In genomic region chr6:30591851-30592404, GRCm38 (mm10) we compare ENCODE assay signal across 22 mouse cellular contexts. TPM values are rescaled to one million over a fixed set of nuclear protein-coding genes. Genes with fewer than 3 reads are reported as not detected.
DNase-seq lines count a peak whose midpoint lies in the region; ATAC-seq and TF ChIP-seq lines count a peak whose summit lies in the region.
"Had no signal": no experiment of that assay in that cellular context is flagged by ENCODE, and none has a peak within 500 bp of the region (broad histone marks: within the 10 kb centered on the region; RNA-seq: fewer than 3 reads in every experiment).

No protein-coding gene starts in this region.

- no peak for ATAC-seq in hindbrain, embryonic 14.5 days (ENCODE audit: low FRiP score)
- no peak for ATAC-seq in midbrain, embryonic 15.5 days (replicated peaks)
- ATAC-seq in kidney, embryonic 16.5 days (ENCODE audit: low FRiP score, low TSS enrichment) = no peak

- H3K27ac ChIP-seq in hindbrain, embryonic 14.5 days = peak overlapping the region; percentile 48
- H3K27ac ChIP-seq in hindbrain, embryonic 10.5 days = no peak overlapping the region
- no peak overlapping the region for H3K27ac ChIP-seq in CH12.LX (ENCODE audit: insufficient read depth, low read depth)
- peak overlapping the region; percentile 66 for H3K27ac ChIP-seq in midbrain, embryonic 15.5 days
- no peak overlapping the region for H3K27ac ChIP-seq in kidney, embryonic 16.5 days (ENCODE audit: low read length)
- H3K27ac ChIP-seq: embryonic facial prominence, embryonic 13.5 days; liver, embryonic 14.5 days had no signal

- H3K27me3 ChIP-seq in hindbrain, embryonic 14.5 days (ENCODE audit: control insufficient read depth, insufficient read depth, low read length) = no peaks in the 10 kb centered on the region
- no peaks in the 10 kb centered on the region for H3K27me3 ChIP-seq in hindbrain, embryonic 10.5 days (ENCODE audit: insufficient read depth, poor library complexity, severe bottlenecking)
- H3K27me3 ChIP-seq in CH12.LX (replicated peaks) = no peaks in the 10 kb centered on the region
- no peaks in the 10 kb centered on the region for H3K27me3 ChIP-seq in midbrain, embryonic 15.5 days (replicated peaks)
- no peaks in the 10 kb centered on the region for H3K27me3 ChIP-seq in kidney, embryonic 16.5 days (ENCODE audit: insufficient read depth, low read length)
- H3K27me3 ChIP-seq: embryonic facial prominence, embryonic 13.5 days; heart, embryonic 12.5 days had no signal

- no peak for DNase-seq in hindbrain, embryonic 14.5 days (ENCODE audit: low spot score)
- DNase-seq in hindbrain, embryonic 10.5 days (ENCODE audit: low spot score) = no peak
- DNase-seq in CH12.LX (ENCODE audit: extremely low read depth) = no peak
- peak; percentile 43 for DNase-seq in forelimb bud, embryonic 11.5 days (ENCODE audit: low read depth, low spot score)
- DNase-seq in gastrocnemius, postnatal 14 days = no peak
- no peak for DNase-seq in kidney, postnatal 14 days
- DNase-seq: adrenal gland, postnatal 10 days; cerebellum, postnatal 10 days; gastrocnemius, postnatal 36 days; heart, postnatal 36 days; kidney, adult 2 months; left cerebral cortex, postnatal 4 days; lung, postnatal 10 days; right cerebral cortex, postnatal 25 days had no signal

- in situ Hi-C loops in CH12.LX (cut with MboI; ENCODE audit: low pct_ligation_motif_present, low pct_unique_long_range_greater_than_20kb, low sequenced_read_pairs) = no loop called here

- no peak for TF ChIP-seq RAD21 in CH12.LX (IDR thresholded peaks at IDR 0.05; ENCODE audit: low read depth, low read length)

- no peak for TF ChIP-seq CTCF in CH12.LX (conservative IDR thresholded peaks at IDR 0.05 in 1 of 2, IDR thresholded peaks at IDR 0.05 in 1 of 2; ENCODE audit: low read depth in 2 of 2, low read length in 2 of 2)

- H3K9me3 ChIP-seq in hindbrain, embryonic 14.5 days (ENCODE audit: control insufficient read depth, low read length) = no peaks in the 10 kb centered on the region
- no peaks in the 10 kb centered on the region for H3K9me3 ChIP-seq in hindbrain, embryonic 10.5 days
- H3K9me3 ChIP-seq in CH12.LX (replicated peaks; ENCODE audit: low read length) = no peaks in the 10 kb centered on the region
- H3K9me3 ChIP-seq in midbrain, embryonic 15.5 days = no peaks in the 10 kb centered on the region
- no peaks in the 10 kb centered on the region for H3K9me3 ChIP-seq in kidney, embryonic 16.5 days (ENCODE audit: low read length)
- H3K9me3 ChIP-seq: embryonic facial prominence, embryonic 13.5 days; G1E; heart, embryonic 12.5 days had no signal

- no peak overlapping the region for H3K4me2 ChIP-seq in hindbrain, embryonic 14.5 days (replicated peaks)
- H3K4me2 ChIP-seq in CH12.LX (ENCODE audit: insufficient read depth, low read depth, poor library complexity, severe bottlenecking) = peak overlapping the region; percentile 56; the same call in 1 of the 2 replicates
- H3K4me2 ChIP-seq in midbrain, embryonic 15.5 days = no peak overlapping the region
- no peak overlapping the region for H3K4me2 ChIP-seq in kidney, embryonic 16.5 days (replicated peaks; ENCODE audit: low read depth, low read length)
- H3K4me2 ChIP-seq: embryonic facial prominence, embryonic 13.5 days; heart, embryonic 12.5 days had no signal

- dilution Hi-C loops in CH12.LX (cut with MboI; ENCODE audit: extremely low pct_ligation_motif_present, extremely low pct_unique_long_range_greater_than_20kb, low sequenced_read_pairs) = no loop called here

- no peak overlapping the region for H3K4me3 ChIP-seq in hindbrain, embryonic 14.5 days (replicated peaks; ENCODE audit: low read length)
- H3K4me3 ChIP-seq in hindbrain, embryonic 10.5 days = no peak overlapping the region
- H3K4me3 ChIP-seq in CH12.LX (replicated peaks in 1 of 3; ENCODE audit: low read depth in 2 of 3, low read length in 2 of 3, poor library complexity in 1 of 3) = no peak overlapping the region
- no peak overlapping the region for H3K4me3 ChIP-seq in midbrain, embryonic 15.5 days
- H3K4me3 ChIP-seq in kidney, embryonic 16.5 days (ENCODE audit: low read length) = no peak overlapping the region
- H3K4me3 ChIP-seq: embryonic facial prominence, embryonic 13.5 days; heart, embryonic 12.5 days had no signal

- TF ChIP-seq POLR2A in CH12.LX (IDR thresholded peaks at IDR 0.05; ENCODE audit: low read depth, low read length) = no peak

- no peak for TF ChIP-seq EP300 in CH12.LX (IDR thresholded peaks at IDR 0.05; ENCODE audit: low read length)

- H3K9ac ChIP-seq in hindbrain, embryonic 14.5 days = no peak overlapping the region
- H3K9ac ChIP-seq in CH12.LX (ENCODE audit: insufficient read depth, low read depth) = no peak overlapping the region
- no peak overlapping the region for H3K9ac ChIP-seq in midbrain, embryonic 15.5 days
- no peak overlapping the region for H3K9ac ChIP-seq in kidney, embryonic 16.5 days (replicated peaks; ENCODE audit: low read length)
- H3K9ac ChIP-seq: embryonic facial prominence, embryonic 13.5 days; heart, embryonic 12.5 days; liver, embryonic 14.5 days had no signal

- H3K36me3 ChIP-seq in hindbrain, embryonic 14.5 days (replicated peaks; ENCODE audit: control insufficient read depth, insufficient read depth) = no peaks in the 10 kb centered on the region
- no peaks in the 10 kb centered on the region for H3K36me3 ChIP-seq in hindbrain, embryonic 10.5 days
- H3K36me3 ChIP-seq in CH12.LX (replicated peaks in 1 of 2; ENCODE audit: control insufficient read depth in 1 of 2, insufficient read depth in 1 of 2, low read length in 1 of 2) = no peaks in the 10 kb centered on the region
- H3K36me3 ChIP-seq in midbrain, embryonic 15.5 days (replicated peaks) = no peaks in the 10 kb centered on the region
- no peaks in the 10 kb centered on the region for H3K36me3 ChIP-seq in kidney, embryonic 16.5 days (ENCODE audit: insufficient read depth, low read length)
- H3K36me3 ChIP-seq: embryonic facial prominence, embryonic 13.5 days; G1E; heart, embryonic 12.5 days had no signal

- H3K4me1 ChIP-seq in hindbrain, embryonic 14.5 days (replicated peaks; ENCODE audit: control insufficient read depth, insufficient read depth, low read length) = peaks cover 25% of the 10 kb centered on the region; the same call in 1 of the 2 replicates
- peaks cover 33% of the 10 kb centered on the region for H3K4me1 ChIP-seq in hindbrain, embryonic 10.5 days (replicated peaks)
- H3K4me1 ChIP-seq in CH12.LX (ENCODE audit: control insufficient read depth in 1 of 2, insufficient read depth in 2 of 2) = no peaks in the 10 kb centered on the region; a peak in 1 of 4 replicates
- peaks cover 10% of the 10 kb centered on the region; the same call in 1 of the 2 replicates for H3K4me1 ChIP-seq in midbrain, embryonic 15.5 days
- H3K4me1 ChIP-seq in kidney, embryonic 16.5 days (ENCODE audit: insufficient read depth, low read length) = peaks cover 19% of the 10 kb centered on the region

- intact Hi-C loops in gastrocnemius, postnatal 14 days (cut with DNase I; ENCODE audit: low total_unique reads) = no loop called here

- WGBS in hindbrain, embryonic 14.5 days = 74% methylated on average over 5 of the region's 5 CpGs
- WGBS in hindbrain, embryonic 10.5 days = 69% methylated on average over 5 of the region's 5 CpGs
- WGBS in midbrain, embryonic 15.5 days = 70% methylated on average over 5 of the region's 5 CpGs
- WGBS in kidney, embryonic 16.5 days = 27% methylated on average over 5 of the region's 5 CpGs

- no peaks in the 10 kb centered on the region for H3K79me2 ChIP-seq in CH12.LX (replicated peaks; ENCODE audit: control insufficient read depth, extremely low read depth, insufficient read depth, poor library complexity, severe bottlenecking)

RNA-seq across cellular contexts. Expression of gene Cpa5, which starts 18.9 kb away (rescaled TPM):
- 0.16 and 0.17 TPM in 2 replicates for polyA plus RNA-seq in hindbrain, embryonic 14.5 days (2014; fragmentation: Nextera tagmentation; extraction: Ambion mirVana)
- polyA plus RNA-seq in hindbrain, embryonic 10.5 days (2016; fragmentation: Nextera tagmentation; extraction: Ambion mirVana) = 0.08 and 0.44 TPM in 2 replicates
- total RNA-seq in CH12.LX (2012; rRNA removed) (not detected in 2 replicates), CH12.LX (2014; rRNA removed) (not detected in 2 replicates)
- not detected in 2 replicates for polyA plus RNA-seq in CH12.LX (2012; ENCODE audit: insufficient read length, low read depth)
- polyA plus RNA-seq in midbrain, embryonic 15.5 days (2015; fragmentation: Nextera tagmentation; extraction: Ambion mirVana) = not detected in 2 replicates
- total RNA-seq in gastrocnemius, postnatal 14 days (2021) = under 1 TPM; 0.31 to 0.43 TPM
- polyA plus RNA-seq in kidney, embryonic 16.5 days (2015; fragmentation: Nextera tagmentation; extraction: Ambion mirVana) = 0.64 and 0.66 TPM in 2 replicates
- total RNA-seq: adrenal gland, postnatal 10 days; G1E; gastrocnemius, postnatal 36 days; heart, postnatal 36 days; left cerebral cortex, postnatal 4 days had no signal
- polyA plus RNA-seq: G1E; kidney, adult 2 months; large intestine, adult 2 months had no signal

RNA-seq across cellular contexts. Expression of gene Cpa4, which starts 23.8 kb away (rescaled TPM):
- polyA plus RNA-seq in hindbrain, embryonic 14.5 days (2014; fragmentation: Nextera tagmentation; extraction: Ambion mirVana) = 1.2 TPM in 2 replicates
- 1.4 and 2.5 TPM in 2 replicates for polyA plus RNA-seq in hindbrain, embryonic 10.5 days (2016; fragmentation: Nextera tagmentation; extraction: Ambion mirVana)
- total RNA-seq in CH12.LX (2012; rRNA removed) (not detected in 2 replicates), CH12.LX (2014; rRNA removed) (not detected in 2 replicates)
- polyA plus RNA-seq in CH12.LX (2012; ENCODE audit: insufficient read length, low read depth) = not detected in 2 replicates
- polyA plus RNA-seq in midbrain, embryonic 15.5 days (2015; fragmentation: Nextera tagmentation; extraction: Ambion mirVana) = 1.0 and 1.5 TPM in 2 replicates
- under 1 TPM; 0.13 to 0.25 TPM for total RNA-seq in gastrocnemius, postnatal 14 days (2021)
- 0.12 and 0.14 TPM in 2 replicates for polyA plus RNA-seq in kidney, embryonic 16.5 days (2015; fragmentation: Nextera tagmentation; extraction: Ambion mirVana)
- total RNA-seq: gastrocnemius, postnatal 36 days; heart, postnatal 36 days had no signal
- polyA plus RNA-seq: G1E; kidney, adult 2 months; large intestine, adult 2 months; urinary bladder, adult 2 months had no signal

RNA-seq across cellular contexts. Expression of gene Cpa1, which starts 47.1 kb away (rescaled TPM):
- 0.78 and 0.96 TPM in 2 replicates for polyA plus RNA-seq in hindbrain, embryonic 14.5 days (2014; fragmentation: Nextera tagmentation; extraction: Ambion mirVana)
- 0.14 and 0.16 TPM in 2 replicates for polyA plus RNA-seq in hindbrain, embryonic 10.5 days (2016; fragmentation: Nextera tagmentation; extraction: Ambion mirVana)
- total RNA-seq in CH12.LX (2012; rRNA removed) = not detected in 2 replicates
- not detected in 2 replicates for total RNA-seq in CH12.LX (2014; rRNA removed)
- not detected in 2 replicates for polyA plus RNA-seq in CH12.LX (2012; ENCODE audit: insufficient read length, low read depth)
- 0.63 and 0.89 TPM in 2 replicates for polyA plus RNA-seq in midbrain, embryonic 15.5 days (2015; fragmentation: Nextera tagmentation; extraction: Ambion mirVana)
- total RNA-seq in gastrocnemius, postnatal 14 days (2021) = not detected
- 1.8 and 2.4 TPM in 2 replicates for polyA plus RNA-seq in kidney, embryonic 16.5 days (2015; fragmentation: Nextera tagmentation; extraction: Ambion mirVana)
- total RNA-seq: G1E; gastrocnemius, postnatal 36 days; left cerebral cortex, postnatal 4 days had no signal
- polyA plus RNA-seq: G1E had no signal

RNA-seq across cellular contexts. Expression of gene Cpa2, which starts 50.5 kb away (rescaled TPM):
- 7.1 and 8.4 TPM in 2 replicates for polyA plus RNA-seq in hindbrain, embryonic 14.5 days (2014; fragmentation: Nextera tagmentation; extraction: Ambion mirVana)
- polyA plus RNA-seq in hindbrain, embryonic 10.5 days (2016; fragmentation: Nextera tagmentation; extraction: Ambion mirVana) = 19.6 and 20.0 TPM in 2 replicates
- total RNA-seq in CH12.LX (2012; rRNA removed) = not detected in 2 replicates
- not detected in 2 replicates for total RNA-seq in CH12.LX (2014; rRNA removed)
- not detected in 2 replicates for polyA plus RNA-seq in CH12.LX (2012; ENCODE audit: insufficient read length, low read depth)
- 6.7 and 8.4 TPM in 2 replicates for polyA plus RNA-seq in midbrain, embryonic 15.5 days (2015; fragmentation: Nextera tagmentation; extraction: Ambion mirVana)
- 1 to 10 TPM in 1 of 2 experiments, not detected in 1; 1.3 TPM for total RNA-seq in gastrocnemius, postnatal 14 days (2021)
- polyA plus RNA-seq in kidney, embryonic 16.5 days (2015; fragmentation: Nextera tagmentation; extraction: Ambion mirVana) = 15.9 and 17.5 TPM in 2 replicates
- total RNA-seq: G1E; gastrocnemius, postnatal 36 days; heart, postnatal 36 days had no signal
- polyA plus RNA-seq: G1E had no signal

Comparison
In these comparisons a context has a peak if more than half of its experiments do, and no peak if none do; other contexts are left out.
1. H3K27ac ChIP-seq: peak in hindbrain, embryonic 14.5 days (single experiment) and midbrain, embryonic 15.5 days (single experiment); none in hindbrain, embryonic 10.5 days (single experiment), CH12.LX (single experiment) and kidney, embryonic 16.5 days (single experiment).